Mouse (Mus musculus) erythroid progenitor cell, adult 5-6 weeks (primary cell): ENCODE data around the gene Htra3. TPM values are rescaled to one million over a fixed set of nuclear protein-coding genes. Genes with fewer than 3 reads are reported as not detected.

Experiments
- ATAC-seq: replicated peaks from 2 replicates; pipeline ENCODE4 v1.8.0; 2016; ENCODE audit warnings: moderate number of reproducible peaks, mild to moderate bottlenecking, moderate TSS enrichment, inconsistent platforms; ENCODE audit not compliant: poor library complexity, low FRiP score, severe bottlenecking
- total RNA-seq, 2 experiments: library from RNA; stranded (forward) in 1 of 2; stranded (reverse) in 1 of 2; fragments of 150-400 nt in 1 of 2; fragments of 186-747, 209-891 nt in 1 of 2; gene quantifications; 2 replicates each; pipeline versions ENCODE4 v1.2.3 to v1.2.4; 2015 to 2017; ENCODE audit warnings: low replicate concordance in 2 of 2

Htra3 gene
- total RNA-seq, 2 experiments from 2014 or later: not detected

GRCm38 (mm10) chr5:35627307-35627840, 52.2 kb downstream of the Htra3 start:
- no peak for ATAC-seq

- ATAC-seq: no peak
These were observed 53.2 kb downstream of the Htra3 start for GRCm38 (mm10) chr5:35626408-35626807.

- ATAC-seq: no peak
These were observed 54.8 kb downstream of the Htra3 start for GRCm38 (mm10) chr5:35624751-35625239.

GRCm38 (mm10) chr5:35623831-35624230, 55.8 kb downstream of the Htra3 start:
- no peak for ATAC-seq

- no peak for ATAC-seq
These were observed 58.5 kb downstream of the Htra3 start for GRCm38 (mm10) chr5:35621114-35621513.

GRCm38 (mm10) chr5:35616943-35617342, 62.6 kb downstream of the Htra3 start:
- no peak for ATAC-seq

GRCm38 (mm10) chr5:35612722-35613121, 66.9 kb downstream of the Htra3 start:
- no peak for ATAC-seq

- no peak for ATAC-seq
These were observed 67.7 kb downstream of the Htra3 start for GRCm38 (mm10) chr5:35611900-35612299.

- ATAC-seq: no peak
These were observed 68.4 kb downstream of the Htra3 start for GRCm38 (mm10) chr5:35611170-35611569.

GRCm38 (mm10) chr5:35610381-35610780, 69.2 kb downstream of the Htra3 start:
- no peak for ATAC-seq

GRCm38 (mm10) chr5:35609971-35610370, 69.6 kb downstream of the Htra3 start:
- no peak for ATAC-seq

GRCm38 (mm10) chr5:35609381-35609780, 70.2 kb downstream of the Htra3 start:
- no peak for ATAC-seq

- no peak for ATAC-seq
These were observed 71.0 kb downstream of the Htra3 start for GRCm38 (mm10) chr5:35608559-35608958.

GRCm38 (mm10) chr5:35607784-35608183, 71.8 kb downstream of the Htra3 start:
- no peak for ATAC-seq

- ATAC-seq: no peak
These were observed 72.8 kb downstream of the Htra3 start for GRCm38 (mm10) chr5:35606800-35607199.

- ATAC-seq: no peak
These were observed 74.2 kb downstream of the Htra3 start for GRCm38 (mm10) chr5:35605355-35605754.

Other genes starting within 250 kb of the Htra3 start
- not detected in 2 replicates for gene Cpz, start 154.1 kb downstream of the Htra3 start, total RNA-seq (2015; ENCODE audit: low replicate concordance)
- gene Cpz, start 154.1 kb downstream of the Htra3 start, total RNA-seq (2017; ENCODE audit: low replicate concordance): not detected in 2 replicates
- 5.0 and 6.5 TPM in 2 replicates for gene Trmt44, start 104.7 kb downstream of the Htra3 start, total RNA-seq (2015; ENCODE audit: low replicate concordance)
- 1.4 and 4.1 TPM in 2 replicates for gene Trmt44, start 104.7 kb downstream of the Htra3 start, total RNA-seq (2017; ENCODE audit: low replicate concordance)
- gene Acox3, start 96.7 kb downstream of the Htra3 start, total RNA-seq (2015; ENCODE audit: low replicate concordance): 4.0 and 6.7 TPM in 2 replicates
- gene Acox3, start 96.7 kb downstream of the Htra3 start, total RNA-seq (2017; ENCODE audit: low replicate concordance): 5.6 TPM in 2 replicates
- 0.36 TPM in 1 of 2 replicates, not detected in the other for gene Sh3tc1, start 60.2 kb upstream of the Htra3 start, total RNA-seq (2015; ENCODE audit: low replicate concordance)
- 0.90 and 1.6 TPM in 2 replicates for gene Sh3tc1, start 60.2 kb upstream of the Htra3 start, total RNA-seq (2017; ENCODE audit: low replicate concordance)
- not detected in 2 replicates for gene Ablim2, start 78.1 kb upstream of the Htra3 start, total RNA-seq (2015; ENCODE audit: low replicate concordance)
- gene Ablim2, start 78.1 kb upstream of the Htra3 start, total RNA-seq (2017; ENCODE audit: low replicate concordance): not detected in 2 replicates
- 1.3 and 2.9 TPM in 2 replicates for gene Afap1, start 213.5 kb upstream of the Htra3 start, total RNA-seq (2015; ENCODE audit: low replicate concordance)
- 0.90 and 1.9 TPM in 2 replicates for gene Afap1, start 213.5 kb upstream of the Htra3 start, total RNA-seq (2017; ENCODE audit: low replicate concordance)